Mouse (Mus musculus) adipose tissue, adult 10 weeks (tissue): ENCODE results near the gene Cgrrf1. TPM values are rescaled to one million over a fixed set of nuclear protein-coding genes. Genes with fewer than 3 reads are reported as not detected.

Experiments used
- polyA plus RNA-seq: library from polyadenylated mRNA; stranded (reverse); fragments of 350-450 nt; fragmentation: Illumina TruSeq; extraction: RNeasy Lipid Tissue Mini Kit (QIAGEN cat#74804); gene quantifications from one replicate; pipeline ENCODE4 v1.2.3, GENCODE M21; 2014; ENCODE audit warnings: low read depth, low replicate concordance

Cgrrf1 gene
- polyA plus RNA-seq, result 36.4 TPM

GRCm38 (mm10) chr14:46831837-46832333, at the start of gene Cgrrf1:
Gene Cgrrf1 (plus strand): TSS chr14:46832125.

GRCm38 (mm10) chr14:46787787-46788504, 44.0 kb upstream of the Cgrrf1 start, which contains the start of gene Cnih1:
Gene Cnih1 (minus strand): TSS chr14:46788411.

GRCm38 (mm10) chr14:46821873-46822716, 9.8 kb upstream of the Cgrrf1 start, which contains the start of gene Gmfb:
Gene Gmfb (minus strand): TSS chr14:46822242.

GRCm38 (mm10) chr14:46882431-46883067, 50.6 kb downstream of the Cgrrf1 start, which contains the start of gene Samd4:
Gene Samd4 (plus strand): TSS chr14:46882854.

Other genes with a start within 250 kb of the Cgrrf1 start
- gene Cdkn3, start 71.6 kb upstream of the Cgrrf1 start, polyA plus RNA-seq, result 6.4 TPM
- 101 TPM for gene Cnih1, start 43.7 kb upstream of the Cgrrf1 start, polyA plus RNA-seq
- gene Gmfb, start 9.9 kb upstream of the Cgrrf1 start, polyA plus RNA-seq, result 49.2 TPM
- 10.3 TPM for gene Samd4, start 50.7 kb downstream of the Cgrrf1 start, polyA plus RNA-seq